Mouse (Mus musculus) limb, embryonic 13.5 days (tissue): Measurements from ENCODE around the gene Ptprm. TPM values are rescaled to one million over a fixed set of nuclear protein-coding genes. Genes with fewer than 3 reads are reported as not detected.
A peak's percentile ranks its signal among the peaks of the same experiment; 100 is the strongest.

Experiments
- ATAC-seq: fragments of 200-750 bp; cut with Nextera tagmentation; 2 replicates; pipeline ENCODE4 v1.8.0; 2017; ENCODE audit warnings: low read depth, moderate number of reproducible peaks, moderate TSS enrichment; ENCODE audit not compliant: low FRiP score
- H3K27ac ChIP-seq: fragments of 300-500 bp; sonication (generic); 2 replicates; pipeline ENCODE4 v1.5.1; 2015; ENCODE audit warnings: inconsistent platforms, mild to moderate bottlenecking, moderate library complexity
- H3K27me3 ChIP-seq: fragments of 300-500 bp; sonication (generic); 2 replicates; pipeline ENCODE4 v1.6.1; 2015; ENCODE audit warnings: mild to moderate bottlenecking, inconsistent platforms
- H3K36me3 ChIP-seq: fragments of 300-500 bp; sonication (generic); 2 replicates; pipeline ENCODE4 v1.6.1; 2015; ENCODE audit warnings: inconsistent platforms, mild to moderate bottlenecking, moderate library complexity
- H3K4me1 ChIP-seq: fragments of 300-500 bp; sonication (generic); 2 replicates; pipeline ENCODE4 v1.6.1; 2015; ENCODE audit warnings: inconsistent platforms
- H3K4me2 ChIP-seq: fragments of 300-500 bp; sonication (generic); replicated peaks from 2 replicates; pipeline ENCODE4 v1.6.1; 2015; ENCODE audit warnings: inconsistent platforms, mild to moderate bottlenecking, moderate library complexity
- H3K4me3 ChIP-seq: fragments of 300-500 bp; sonication (generic); 2 replicates; pipeline ENCODE4 v1.5.1; 2015; ENCODE audit warnings: moderate library complexity, mild to moderate bottlenecking, inconsistent platforms
- H3K9ac ChIP-seq: fragments of 300-500 bp; sonication (generic); 2 replicates; pipeline ENCODE4 v1.6.1; 2015; ENCODE audit warnings: mild to moderate bottlenecking, inconsistent platforms
- H3K9me3 ChIP-seq: fragments of 300-500 bp; sonication (generic); 2 replicates; pipeline ENCODE4 v1.6.1; 2016; ENCODE audit warnings: inconsistent platforms
- WGBS: fragments of 180-500 bp; shearing (Covaris S2); methylation state at CpG from one replicate; pipeline ENCODE4 v1.1.7; 2015; 5-methylcytosine and 5-hydroxymethylcytosine counted together
- polyA plus RNA-seq: library from polyadenylated mRNA; unstranded; fragments of >200 nt; fragmentation: Nextera tagmentation; extraction: Ambion mirVana; gene quantifications from 2 replicates; pipeline ENCODE4 v1.2.1, GENCODE M21; 2015

Ptprm gene
- polyA plus RNA-seq, 1 experiment from 2014 or later = 14.9 TPM

DNA sequence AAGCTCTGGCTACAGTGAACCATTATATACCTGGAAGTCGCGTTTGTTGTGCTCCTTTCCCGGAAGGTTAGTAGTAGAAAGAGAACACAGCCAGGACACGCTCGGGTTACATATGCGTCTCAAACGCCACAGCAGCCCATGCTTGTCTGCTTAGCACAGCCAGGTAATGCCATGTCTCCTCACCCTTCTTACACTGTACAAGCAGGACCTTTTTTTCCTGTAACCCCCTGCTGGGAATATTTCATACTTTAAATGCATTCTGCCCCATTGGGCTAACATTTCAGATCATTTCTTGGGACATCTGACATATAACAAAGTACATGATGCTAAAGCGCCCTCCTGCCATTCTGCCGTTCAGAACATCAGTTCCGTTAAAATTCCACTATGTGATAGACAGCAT, 540.9 kb downstream of the Ptprm start:
- H3K9me3 ChIP-seq = no peaks in the 10 kb centered on the region
- no peak overlapping the region for H3K4me3 ChIP-seq
- no peaks in the 10 kb centered on the region for H3K27me3 ChIP-seq
- 84% methylated on average over 10 of the region's 10 CpGs for WGBS
- no peak for ATAC-seq
- H3K27ac ChIP-seq = no peak overlapping the region
- no peak overlapping the region for H3K9ac ChIP-seq
- no peaks in the 10 kb centered on the region for H3K4me1 ChIP-seq
- H3K36me3 ChIP-seq = no peaks in the 10 kb centered on the region
- no peak overlapping the region for H3K4me2 ChIP-seq

DNA sequence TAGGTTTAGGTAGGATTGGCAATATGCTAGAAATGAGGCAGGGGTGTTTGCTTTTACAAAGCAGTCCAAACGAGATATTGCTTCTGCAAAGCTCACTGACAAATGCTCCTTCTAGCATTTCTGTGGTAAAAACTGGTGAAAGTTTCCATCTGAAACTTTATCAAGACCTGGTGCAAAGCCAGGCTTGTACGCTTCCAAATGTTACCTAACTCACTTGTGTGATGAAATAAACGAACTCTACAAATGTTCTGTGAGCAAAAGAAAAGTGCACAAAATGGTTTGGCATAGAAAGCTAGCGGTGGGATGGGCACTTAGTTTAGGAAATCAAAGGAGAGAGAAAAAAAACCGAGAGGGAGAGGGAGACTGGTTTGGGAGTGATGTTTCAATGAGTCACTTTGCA, 544.5 kb downstream of the Ptprm start:
- H3K4me3 ChIP-seq = no peak overlapping the region
- no peaks in the 10 kb centered on the region; the same call in 1 of the 2 replicates for H3K36me3 ChIP-seq
- no peak overlapping the region for H3K27ac ChIP-seq
- no peaks in the 10 kb centered on the region for H3K9me3 ChIP-seq
- WGBS = 75% methylated on average over 5 of the region's 5 CpGs
- no peak overlapping the region for H3K4me2 ChIP-seq
- H3K4me1 ChIP-seq = no peaks in the 10 kb centered on the region
- H3K27me3 ChIP-seq = no peaks in the 10 kb centered on the region
- H3K9ac ChIP-seq = no peak overlapping the region
- no peak for ATAC-seq

DNA sequence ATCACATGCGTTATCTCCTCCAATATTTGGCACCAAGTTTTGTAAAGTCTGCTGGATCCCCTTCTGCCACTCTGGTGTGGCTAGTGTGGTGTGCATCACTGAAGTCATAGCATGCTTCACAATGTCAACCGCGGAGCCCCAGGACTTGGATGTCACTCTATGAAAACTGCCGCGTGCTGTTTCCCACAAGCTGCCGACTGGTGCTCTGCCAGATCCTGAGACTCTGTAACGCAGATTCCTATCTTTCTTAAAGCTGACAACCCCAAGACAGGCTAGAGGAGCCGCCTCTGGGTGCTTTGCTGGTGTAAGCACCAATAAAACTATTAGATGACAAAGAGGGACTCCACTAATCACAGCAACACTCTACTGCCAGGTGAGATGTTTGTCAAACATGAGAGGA, 546.1 kb downstream of the Ptprm start:
- WGBS = 80% methylated on average over 8 of the region's 8 CpGs
- Histone ChIP-seq H3K36me3 (no peaks in the 10 kb centered on the region; the same call in 1 of the 2 replicates), H3K27me3 (no peaks in the 10 kb centered on the region), H3K4me2 (no peak overlapping the region), H3K4me1 (no peaks in the 10 kb centered on the region), H3K9ac (no peak overlapping the region), H3K9me3 (no peaks in the 10 kb centered on the region), H3K27ac (no peak overlapping the region), H3K4me3 (no peak overlapping the region)
- ATAC-seq = no peak

DNA sequence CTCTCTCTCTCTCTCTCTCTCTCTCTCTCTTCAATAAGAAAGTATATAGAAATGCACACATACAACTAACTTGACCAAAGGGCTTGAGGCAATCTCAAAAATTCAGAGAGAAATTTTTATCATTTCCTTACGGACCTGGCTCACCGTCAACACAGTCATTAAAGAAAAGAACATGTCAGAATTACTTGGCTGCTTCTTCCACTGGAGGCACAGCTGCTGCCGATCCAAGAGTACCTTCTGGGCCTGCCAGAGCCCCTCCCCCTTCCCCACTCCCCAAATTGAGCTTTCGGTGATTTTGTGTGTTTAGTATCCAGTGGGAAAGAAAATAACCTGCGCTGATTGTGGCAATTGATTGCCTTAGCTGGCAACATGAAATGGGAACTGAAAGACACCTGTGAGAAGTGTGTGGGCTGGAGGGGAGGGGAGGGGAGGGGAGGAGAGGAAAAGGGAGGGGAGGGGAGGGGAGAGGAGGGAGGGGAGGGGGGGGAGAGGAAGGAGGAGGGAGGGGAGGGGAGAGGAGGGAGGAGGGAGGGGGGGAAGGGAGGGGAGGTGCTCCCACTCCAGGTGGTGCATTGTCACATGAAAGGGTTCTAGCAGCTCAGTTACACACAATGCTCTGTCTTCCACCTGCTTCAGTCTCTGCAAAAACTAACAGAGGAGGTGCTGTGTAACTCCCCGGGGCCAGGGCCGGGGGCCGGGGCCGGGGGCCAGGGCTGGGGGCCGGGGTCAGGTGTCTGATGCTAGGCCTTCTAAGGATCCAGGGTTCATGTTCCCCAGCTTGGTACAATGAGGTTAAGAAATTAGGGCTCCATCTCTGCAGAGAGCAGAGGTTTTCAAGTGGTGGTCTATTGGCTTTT, 552.2 kb downstream of the Ptprm start:
- no peak overlapping the region for H3K27ac ChIP-seq
- 32% methylated on average over 10 of the region's 10 CpGs for whole genome bisulfite sequencing
- 0 out of 2 replicates have a peak, but pooled peaks have one; percentile 24 for ATAC-seq
- no peaks in the 10 kb centered on the region for H3K9me3 ChIP-seq
- H3K4me1 ChIP-seq = peaks cover 9% of the 10 kb centered on the region
- H3K36me3 ChIP-seq = no peaks in the 10 kb centered on the region
- H3K9ac ChIP-seq = no peak overlapping the region
- H3K4me3 ChIP-seq = no peak overlapping the region
- H3K4me2 ChIP-seq = no peak overlapping the region
- H3K27me3 ChIP-seq = no peaks in the 10 kb centered on the region

DNA sequence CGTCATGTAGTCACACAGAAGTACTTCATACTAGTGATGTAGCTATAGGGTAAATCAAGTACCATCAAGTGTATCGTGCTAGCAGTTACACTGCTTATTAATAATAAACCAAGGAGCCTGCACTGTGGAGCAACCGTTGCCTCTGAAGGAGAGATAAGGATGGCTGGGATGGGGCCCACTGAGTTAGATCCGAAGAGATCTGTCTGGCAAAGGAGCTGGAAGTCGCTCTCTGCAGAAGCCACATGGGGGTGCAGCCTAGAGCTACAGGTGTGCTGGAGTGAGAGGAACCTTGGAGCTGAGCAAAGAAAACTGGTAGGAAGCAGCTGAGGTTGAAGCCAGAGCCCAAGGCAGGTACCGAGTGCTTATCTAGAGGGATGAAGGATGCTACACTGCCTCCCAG, 554.0 kb downstream of the Ptprm start:
- WGBS = 91% methylated on average over 6 of the region's 6 CpGs
- H3K27me3 ChIP-seq = no peaks in the 10 kb centered on the region

DNA sequence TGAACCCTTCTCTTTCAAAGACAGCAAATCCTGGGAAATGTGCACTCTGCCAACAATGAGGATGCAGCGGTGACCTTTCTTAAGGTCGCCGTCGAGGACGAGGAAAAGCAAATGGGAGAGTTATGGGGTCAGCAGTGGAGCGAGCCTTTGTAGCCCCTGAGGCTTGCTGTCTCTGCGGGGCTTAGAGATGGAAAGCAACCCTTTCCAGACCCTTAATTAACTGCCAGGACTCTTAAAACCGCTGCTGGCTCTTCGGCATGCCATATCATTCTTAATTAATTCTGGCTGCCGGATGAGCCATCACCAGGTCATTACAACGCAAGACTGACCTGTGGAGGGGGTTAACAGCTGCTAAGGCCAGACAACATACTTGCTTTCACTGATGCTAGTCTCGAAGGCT, 568.1 kb downstream of the Ptprm start:
- no peak for ATAC-seq
- peaks cover 3% of the 10 kb centered on the region for H3K27me3 ChIP-seq
- peaks cover 20% of the 10 kb centered on the region for H3K4me1 ChIP-seq
- H3K9ac ChIP-seq = no peak overlapping the region
- no peak overlapping the region for H3K4me3 ChIP-seq
- no peaks in the 10 kb centered on the region for H3K9me3 ChIP-seq
- no peak overlapping the region for H3K4me2 ChIP-seq
- 13% methylated on average over 12 of the region's 12 CpGs for WGBS
- no peak overlapping the region for H3K27ac ChIP-seq
- H3K36me3 ChIP-seq = no peaks in the 10 kb centered on the region

More for the DNA sequence above, 554.0 kb downstream of the Ptprm start:
- H3K27ac ChIP-seq = no peak overlapping the region
- no peak overlapping the region for H3K9ac ChIP-seq
- H3K4me2 ChIP-seq = no peak overlapping the region
- no peak overlapping the region for H3K4me3 ChIP-seq
- no peaks in the 10 kb centered on the region for H3K9me3 ChIP-seq
- no peak for ATAC-seq
- no peaks in the 10 kb centered on the region for H3K36me3 ChIP-seq
- peaks cover 9% of the 10 kb centered on the region for H3K4me1 ChIP-seq

DNA sequence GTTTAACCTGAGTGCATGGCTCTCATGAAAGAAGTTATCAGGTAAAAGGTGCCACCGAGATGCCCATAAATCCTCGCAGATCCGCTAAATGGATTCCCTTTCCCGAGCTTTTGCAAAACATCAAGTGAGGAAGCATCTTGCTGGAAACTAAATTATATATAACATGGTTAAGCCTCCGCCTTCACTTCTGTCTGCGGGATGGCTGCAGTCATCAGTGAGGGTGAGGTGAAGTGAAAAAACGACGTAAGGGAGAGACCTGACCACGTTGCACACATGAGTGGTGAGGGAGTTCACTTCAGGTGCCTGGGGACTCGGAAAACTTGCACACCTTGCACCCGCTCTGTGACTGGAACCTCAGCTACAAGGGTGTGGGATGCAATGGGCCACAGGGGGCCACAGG, 568.7 kb downstream of the Ptprm start:
- Histone ChIP-seq H3K36me3 (no peaks in the 10 kb centered on the region), H3K27ac (no peak overlapping the region), H3K4me3 (no peak overlapping the region), H3K4me2 (no peak overlapping the region), H3K9me3 (no peaks in the 10 kb centered on the region), H3K27me3 (peaks cover 3% of the 10 kb centered on the region), H3K4me1 (peaks cover 20% of the 10 kb centered on the region), H3K9ac (no peak overlapping the region)
- WGBS = 65% methylated on average over 11 of the region's 11 CpGs
- no peak for ATAC-seq

DNA sequence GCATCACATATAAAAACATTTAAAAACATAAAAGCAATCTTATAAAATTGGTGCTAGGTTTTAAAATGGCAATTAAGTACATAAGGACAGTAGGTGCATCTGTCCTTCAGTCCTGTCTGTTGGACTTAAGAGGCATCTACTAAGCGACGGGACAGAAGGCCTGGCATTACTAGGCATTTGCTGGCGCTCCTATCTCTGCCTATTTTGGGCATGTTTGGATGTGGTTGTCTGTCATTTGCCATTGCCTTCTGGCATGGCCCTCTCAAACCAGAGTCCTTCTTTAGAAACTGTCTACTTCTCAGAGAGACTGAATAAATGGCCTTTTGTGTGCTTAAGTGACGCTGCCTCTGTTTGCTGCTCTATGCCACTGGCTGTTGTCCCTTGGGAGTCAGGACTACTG, 570.7 kb downstream of the Ptprm start:
- no peak for ATAC-seq
- H3K36me3 ChIP-seq = no peaks in the 10 kb centered on the region
- H3K27me3 ChIP-seq = peaks cover 3% of the 10 kb centered on the region
- H3K9me3 ChIP-seq = no peaks in the 10 kb centered on the region
- WGBS = 84% methylated on average over 4 of the region's 4 CpGs
- H3K27ac ChIP-seq = no peak overlapping the region
- no peak overlapping the region for H3K9ac ChIP-seq
- no peak overlapping the region for H3K4me2 ChIP-seq
- peaks cover 27% of the 10 kb centered on the region for H3K4me1 ChIP-seq
- H3K4me3 ChIP-seq = no peak overlapping the region

DNA sequence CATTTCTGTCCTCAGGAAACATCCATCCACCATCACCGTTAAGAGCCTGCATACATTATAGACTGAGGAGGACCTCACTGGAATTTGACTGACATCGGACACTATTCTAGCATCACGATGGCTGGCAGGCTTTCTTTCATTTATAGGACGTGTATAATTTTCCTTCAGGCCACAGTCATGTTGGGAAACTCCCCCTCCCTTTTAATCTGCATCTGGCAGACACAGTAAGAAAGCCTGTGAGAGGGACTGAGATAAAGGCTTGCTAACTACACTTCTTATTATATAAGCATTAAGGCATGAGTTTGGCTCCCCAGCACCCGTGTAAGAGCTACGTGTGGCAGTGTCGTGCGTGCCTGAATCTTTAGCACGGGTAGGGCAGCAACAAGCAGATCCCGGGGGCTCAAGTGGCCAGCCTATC, 571.2 kb downstream of the Ptprm start:
- Histone ChIP-seq H3K27me3 (peaks cover 3% of the 10 kb centered on the region), H3K4me1 (peaks cover 29% of the 10 kb centered on the region)

DNA sequence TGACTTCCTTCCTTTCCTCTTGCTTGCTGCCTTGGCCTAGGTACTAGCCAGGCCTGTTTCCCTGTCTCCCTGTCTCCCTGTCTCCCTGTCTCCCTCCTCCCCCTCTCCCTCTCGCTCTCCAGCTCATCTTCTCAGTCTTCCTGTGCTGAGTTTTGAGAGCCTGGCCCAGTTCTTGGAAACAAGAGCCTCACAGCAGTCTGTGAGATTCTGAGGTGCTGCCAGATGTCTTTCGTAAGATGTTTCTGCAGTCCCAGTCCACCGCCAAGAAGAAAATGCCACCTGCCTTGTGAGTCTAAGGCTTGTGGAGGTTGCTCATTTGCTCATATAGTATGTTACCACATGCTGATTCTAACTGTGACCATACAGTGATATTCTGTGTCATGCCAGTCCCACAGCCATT, 572.3 kb downstream of the Ptprm start:
- Histone ChIP-seq H3K27ac (no peak overlapping the region), H3K9ac (no peak overlapping the region), H3K4me1 (peaks cover 29% of the 10 kb centered on the region), H3K4me2 (no peak overlapping the region), H3K27me3 (peaks cover 1% of the 10 kb centered on the region), H3K9me3 (no peaks in the 10 kb centered on the region), H3K36me3 (no peaks in the 10 kb centered on the region), H3K4me3 (no peak overlapping the region)
- 80% methylated on average over 3 of the region's 3 CpGs for WGBS
- ATAC-seq = no peak

More for the DNA sequence above, 571.2 kb downstream of the Ptprm start:
- no peak overlapping the region for H3K27ac ChIP-seq
- no peak for ATAC-seq
- H3K9me3 ChIP-seq = no peaks in the 10 kb centered on the region
- H3K9ac ChIP-seq = no peak overlapping the region
- no peak overlapping the region for H3K4me3 ChIP-seq
- WGBS = 70% methylated on average over 10 of the region's 10 CpGs
- no peaks in the 10 kb centered on the region for H3K36me3 ChIP-seq
- no peak overlapping the region for H3K4me2 ChIP-seq

DNA sequence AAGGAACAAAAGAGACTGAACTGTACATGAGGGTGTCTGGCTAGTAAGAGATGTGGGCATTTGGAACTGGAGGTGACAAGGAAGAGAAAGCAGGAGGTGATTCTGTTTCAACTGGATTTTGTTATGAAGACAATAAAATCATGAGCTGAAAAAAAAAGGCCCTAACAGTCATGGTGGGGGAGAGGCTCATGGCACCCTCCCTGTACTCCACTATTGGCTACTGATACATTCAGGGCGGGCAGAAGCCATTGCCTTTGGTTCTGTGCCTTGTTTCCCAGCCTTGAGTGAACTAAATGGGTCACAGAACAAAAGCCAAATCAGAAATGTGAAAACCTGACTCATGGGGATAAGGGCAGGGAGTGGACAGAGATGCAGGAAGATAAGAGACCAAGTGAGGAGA, 575.2 kb downstream of the Ptprm start:
- Histone ChIP-seq H3K4me3 (no peak overlapping the region), H3K36me3 (no peaks in the 10 kb centered on the region), H3K4me2 (no peak overlapping the region), H3K4me1 (peaks cover 17% of the 10 kb centered on the region), H3K27me3 (no peaks in the 10 kb centered on the region; the same call in 1 of the 2 replicates), H3K27ac (no peak overlapping the region; the same call in 1 of the 2 replicates), H3K9me3 (no peaks in the 10 kb centered on the region), H3K9ac (no peak overlapping the region)
- ATAC-seq = no peak
- WGBS = 67% methylated on average over 1 of the region's 1 CpGs

DNA sequence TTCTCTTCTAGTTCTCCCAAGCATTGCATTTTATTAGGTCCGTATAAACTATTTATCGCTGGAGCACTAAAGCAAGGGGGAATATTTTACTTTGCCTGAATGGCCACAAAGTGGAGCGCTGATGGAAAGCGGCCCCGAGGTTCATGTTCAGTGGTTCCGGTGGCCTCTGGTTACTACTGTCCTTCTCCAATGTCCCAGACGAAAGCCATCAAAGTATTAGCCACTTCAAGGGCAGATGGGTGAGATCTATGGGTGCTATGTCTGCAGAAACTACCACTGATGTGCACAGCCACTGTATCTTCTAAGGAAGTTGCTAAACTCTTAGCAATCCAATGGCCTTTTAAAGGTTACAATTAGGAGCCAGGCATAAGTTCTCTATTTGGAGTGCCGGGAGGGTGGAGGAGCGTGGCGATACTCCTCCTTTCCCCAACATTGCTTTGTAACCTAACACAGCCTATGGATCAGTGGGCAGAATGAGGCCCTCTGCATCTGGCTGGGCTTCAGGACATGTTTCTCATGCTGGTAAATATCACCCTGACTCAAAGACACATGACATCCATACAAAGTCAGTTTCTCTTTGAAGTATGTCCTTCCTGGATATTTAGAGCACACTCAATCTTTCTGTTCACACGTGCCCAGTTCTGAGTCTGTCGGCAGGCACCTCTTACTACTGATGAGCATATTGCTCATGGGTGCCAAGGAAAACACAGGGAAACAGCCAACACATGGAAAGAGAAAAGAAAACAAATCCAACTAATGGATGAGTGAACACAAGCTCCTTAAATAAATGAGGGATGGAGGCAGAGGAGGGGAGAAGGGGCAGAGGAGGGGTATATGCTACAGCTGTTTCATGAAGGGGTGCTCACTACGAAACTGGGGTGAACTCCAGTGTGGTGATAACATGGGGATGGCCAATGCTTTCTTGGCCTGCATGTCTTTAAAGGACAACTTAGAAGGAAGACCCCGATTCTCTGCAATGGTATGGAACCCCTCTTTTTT, 584.6 kb downstream of the Ptprm start:
- 58% methylated on average over 14 of the region's 14 CpGs for WGBS
- no peak overlapping the region for H3K4me3 ChIP-seq
- H3K36me3 ChIP-seq = no peaks in the 10 kb centered on the region
- H3K9me3 ChIP-seq = no peaks in the 10 kb centered on the region
- H3K4me2 ChIP-seq = no peak overlapping the region
- no peak for ATAC-seq
- H3K4me1 ChIP-seq = peaks cover 21% of the 10 kb centered on the region
- peaks cover 11% of the 10 kb centered on the region for H3K27me3 ChIP-seq
- no peak overlapping the region for H3K9ac ChIP-seq
- no peak overlapping the region for H3K27ac ChIP-seq
